Mouse (Mus musculus) erythroblast, adult 5-6 weeks (primary cell): ENCODE results near the gene Ppp1r12c. TPM values are rescaled to one million over a fixed set of nuclear protein-coding genes. Genes with fewer than 3 reads are reported as not detected.

Experiments used
- ATAC-seq: replicated peaks from 2 replicates; pipeline ENCODE4 v1.8.0; 2016; ENCODE audit warnings: moderate number of reproducible peaks, mild to moderate bottlenecking, moderate TSS enrichment, inconsistent platforms; ENCODE audit not compliant: poor library complexity, low FRiP score, severe bottlenecking
- total RNA-seq, 2 experiments: library from RNA; stranded (forward) in 1 of 2; stranded (reverse) in 1 of 2; fragments of 150-400 nt in 1 of 2; fragments of 200-764, 138-1000 nt in 1 of 2; gene quantifications; 2 replicates each; pipeline versions ENCODE4 v1.2.3 to v1.2.4; 2015 to 2017; ENCODE audit warnings: low replicate concordance in 2 of 2

Gene Ppp1r12c
- total RNA-seq, 2 experiments from 2014 or later: 45.3 to 52.0 TPM

- no peak for ATAC-seq
Measured at GRCm38 (mm10) chr7:4518487-4518886, 17.0 kb upstream of the Ppp1r12c start.

GRCm38 (mm10) chr7:4516332-4517050 lies 15.0 kb upstream of the Ppp1r12c start, which contains the start of gene Tnnt1:
Gene Tnnt1 (minus strand): TSS chr7:4516382.
- no peak for ATAC-seq

GRCm38 (mm10) chr7:4515853-4516252 lies 14.4 kb upstream of the Ppp1r12c start:
- ATAC-seq: no peak

- no peak for ATAC-seq
Measured at GRCm38 (mm10) chr7:4513829-4514712, 12.6 kb upstream of the Ppp1r12c start.

- ATAC-seq: peak; percentile 67; the same call in 1 of the 2 replicates
Measured at GRCm38 (mm10) chr7:4513236-4513635, 11.8 kb upstream of the Ppp1r12c start.

- ATAC-seq: no peak
Measured at GRCm38 (mm10) chr7:4511489-4512224, 10.2 kb upstream of the Ppp1r12c start.

- ATAC-seq: peak; percentile 86
Measured at GRCm38 (mm10) chr7:4509863-4510608, 8.6 kb upstream of the Ppp1r12c start.

- ATAC-seq: no peak
Measured at GRCm38 (mm10) chr7:4508739-4509116, 7.2 kb upstream of the Ppp1r12c start.

GRCm38 (mm10) chr7:4508062-4508738 lies 6.7 kb upstream of the Ppp1r12c start:
- no peak for ATAC-seq

GRCm38 (mm10) chr7:4507220-4507619 lies 5.7 kb upstream of the Ppp1r12c start:
- no peak for ATAC-seq

GRCm38 (mm10) chr7:4504646-4505435 lies 3.4 kb upstream of the Ppp1r12c start:
- no peak for ATAC-seq

GRCm38 (mm10) chr7:4503858-4504257 lies 2.4 kb upstream of the Ppp1r12c start:
- ATAC-seq: no peak

GRCm38 (mm10) chr7:4503100-4503499 lies 1.6 kb upstream of the Ppp1r12c start:
- no peak for ATAC-seq

GRCm38 (mm10) chr7:4502421-4503090 lies 1.1 kb upstream of the Ppp1r12c start:
- no peak for ATAC-seq

GRCm38 (mm10) chr7:4500892-4501471 lies 498 bp downstream of the Ppp1r12c start:
- peak; percentile 57 for ATAC-seq

- ATAC-seq: no peak
Measured at GRCm38 (mm10) chr7:4499034-4499433, 2.4 kb downstream of the Ppp1r12c start.

- ATAC-seq: no peak
Measured at GRCm38 (mm10) chr7:4498251-4498650, 3.2 kb downstream of the Ppp1r12c start.
